Mouse (Mus musculus): ENCODE measurements around the gene Nek9. TPM values are rescaled to one million over a fixed set of nuclear protein-coding genes. Genes with fewer than 3 reads are reported as not detected.

The Nek9 gene
- polyA plus RNA-seq, 1 experiment from 2014 or later: 16.4 TPM

DNA sequence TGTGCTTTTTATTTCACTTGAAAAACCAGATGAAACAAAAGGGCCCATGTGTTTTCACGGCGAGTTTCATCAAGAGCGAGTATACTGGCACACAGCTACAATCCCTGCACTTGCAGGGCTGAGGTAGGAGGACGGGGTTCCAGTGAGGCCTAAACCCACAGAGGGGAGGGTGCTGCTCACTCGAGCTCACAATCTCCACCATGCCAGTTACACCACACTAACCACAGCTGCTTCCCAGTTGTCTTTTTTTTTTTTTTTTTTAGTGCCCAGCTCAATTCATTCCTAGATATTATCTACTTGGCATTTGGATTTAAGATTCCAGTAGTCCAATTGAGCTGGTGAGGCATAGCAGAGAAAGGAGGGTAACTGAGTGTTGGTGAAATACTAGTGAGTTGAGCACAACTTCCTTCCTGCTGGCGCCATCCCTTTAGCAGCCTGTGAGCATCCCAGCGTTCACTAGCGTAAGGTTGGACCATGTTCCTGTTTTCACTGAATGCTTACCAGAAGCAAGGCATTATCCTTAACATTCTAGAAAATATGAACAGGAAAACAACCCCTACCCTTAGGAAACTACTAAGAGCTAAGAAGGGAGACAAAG, 33.0 kb upstream of the Nek9 start:
- Histone ChIP-seq H3K27me3 (no peaks in the 10 kb centered on the region), H3K4me3 (peak overlapping the region; percentile 17; the same call in 1 of the 2 replicates), H3K9me3 (replicated peaks) (no peaks in the 10 kb centered on the region), H3K36me3 (no peaks in the 10 kb centered on the region), H3K27ac (peak overlapping the region; percentile 27; the same call in 1 of the 2 replicates), H3K4me2 (peak overlapping the region; percentile 64), H3K9ac (no peak overlapping the region), H3K4me1 (replicated peaks) (peaks cover 38% of the 10 kb centered on the region)
- 67% methylated on average over 8 of the region's 8 CpGs for WGBS
- no peak for ATAC-seq (replicated peaks; ENCODE audit: insufficient number of reproducible peaks, insufficient read depth, low FRiP score, low read depth)

DNA sequence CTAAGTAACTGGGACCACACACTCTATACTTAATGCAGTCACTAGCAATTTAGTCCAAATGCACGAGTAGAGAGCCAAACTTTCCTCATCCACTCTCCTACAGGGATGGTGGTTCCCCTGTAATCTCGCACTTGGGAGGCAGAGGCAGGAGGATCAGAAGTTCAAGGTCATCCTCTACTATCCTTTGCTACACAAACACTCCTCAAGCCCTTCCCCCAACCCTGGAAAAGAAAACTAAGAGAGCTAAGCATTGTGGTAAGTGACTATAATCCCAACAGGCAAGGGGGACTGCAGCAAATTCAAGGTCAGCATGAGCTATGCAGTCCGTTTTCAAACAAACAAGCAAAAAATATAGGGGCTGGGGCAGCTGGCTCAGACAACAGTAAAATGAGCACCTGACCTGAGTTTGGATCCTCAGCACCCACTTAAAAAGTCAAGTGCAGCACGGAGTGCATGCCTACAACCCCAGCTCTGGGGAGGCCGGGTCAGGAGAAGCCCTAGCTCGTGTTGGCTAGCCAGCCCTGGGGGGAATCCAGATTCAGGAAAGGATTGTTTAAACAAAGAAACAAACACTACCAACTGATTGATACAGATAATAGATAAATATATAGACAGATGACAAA, 29.4 kb upstream of the Nek9 start:
- Histone ChIP-seq H3K4me3 (no peak overlapping the region; the same call in 1 of the 2 replicates), H3K4me2 (no peak overlapping the region), H3K4me1 (replicated peaks) (peaks cover 48% of the 10 kb centered on the region), H3K36me3 (no peaks in the 10 kb centered on the region), H3K27ac (no peak overlapping the region), H3K9ac (no peak overlapping the region), H3K9me3 (replicated peaks) (no peaks in the 10 kb centered on the region), H3K27me3 (no peaks in the 10 kb centered on the region)
- 60% methylated on average over 6 of the region's 6 CpGs for WGBS
- ATAC-seq (replicated peaks; ENCODE audit: insufficient number of reproducible peaks, insufficient read depth, low FRiP score, low read depth): no peak

DNA sequence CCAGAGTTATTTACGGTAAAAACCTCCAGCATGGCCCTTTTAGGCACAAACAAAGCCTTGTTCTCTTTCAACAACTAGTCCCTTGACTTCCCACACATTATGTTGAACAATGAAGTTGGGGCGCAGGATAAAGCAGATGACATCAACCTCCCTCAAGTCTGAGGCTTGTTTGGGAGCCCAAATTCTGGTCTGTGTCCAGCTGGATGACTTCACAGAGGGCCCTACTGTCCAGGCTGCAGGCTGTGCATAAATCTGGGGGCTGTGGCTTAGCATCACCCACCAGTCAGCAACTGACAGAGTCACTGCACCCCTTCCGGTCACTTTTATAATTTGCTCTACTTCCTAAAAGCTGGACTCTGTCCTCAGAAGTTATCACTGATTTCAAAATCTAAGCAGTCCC, 27.1 kb upstream of the Nek9 start:
- H3K27me3 ChIP-seq: no peaks in the 10 kb centered on the region
- WGBS: 63% methylated on average over 3 of the region's 3 CpGs
- no peak for ATAC-seq (replicated peaks; ENCODE audit: insufficient number of reproducible peaks, insufficient read depth, low FRiP score, low read depth)
- no peak overlapping the region for H3K4me3 ChIP-seq
- no peaks in the 10 kb centered on the region for H3K9me3 ChIP-seq (replicated peaks)
- no peaks in the 10 kb centered on the region for H3K36me3 ChIP-seq
- no peak overlapping the region for H3K9ac ChIP-seq
- H3K27ac ChIP-seq: peak overlapping the region; percentile 18; the same call in 1 of the 2 replicates
- no peak overlapping the region for H3K4me2 ChIP-seq
- H3K4me1 ChIP-seq (replicated peaks): peaks cover 32% of the 10 kb centered on the region

DNA sequence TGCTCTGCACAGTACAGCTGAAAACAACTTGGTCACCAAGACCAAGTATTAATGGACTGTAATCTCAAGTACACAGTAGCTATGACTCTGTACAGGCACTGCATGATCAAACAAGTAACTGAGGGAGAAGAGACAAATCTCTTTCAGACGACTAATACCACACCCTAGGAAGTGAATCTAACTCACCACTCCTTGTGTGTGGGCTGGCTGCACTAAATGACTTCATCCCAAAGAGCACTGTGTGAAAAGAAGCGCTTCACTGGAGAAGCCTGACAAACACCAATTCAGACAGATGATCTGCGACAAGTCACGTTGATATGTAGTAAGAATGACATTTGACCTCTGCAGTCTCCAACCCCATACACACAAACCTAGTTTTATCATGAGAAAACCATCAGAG, 23.3 kb upstream of the Nek9 start:
- ATAC-seq (replicated peaks; ENCODE audit: insufficient number of reproducible peaks, insufficient read depth, low FRiP score, low read depth): no peak
- WGBS: 68% methylated on average over 4 of the region's 4 CpGs
- Histone ChIP-seq H3K4me2 (no peak overlapping the region), H3K9me3 (replicated peaks) (no peaks in the 10 kb centered on the region), H3K27me3 (no peaks in the 10 kb centered on the region), H3K4me3 (no peak overlapping the region), H3K27ac (no peak overlapping the region), H3K9ac (no peak overlapping the region), H3K36me3 (no peaks in the 10 kb centered on the region), H3K4me1 (replicated peaks) (peaks cover 14% of the 10 kb centered on the region)

DNA sequence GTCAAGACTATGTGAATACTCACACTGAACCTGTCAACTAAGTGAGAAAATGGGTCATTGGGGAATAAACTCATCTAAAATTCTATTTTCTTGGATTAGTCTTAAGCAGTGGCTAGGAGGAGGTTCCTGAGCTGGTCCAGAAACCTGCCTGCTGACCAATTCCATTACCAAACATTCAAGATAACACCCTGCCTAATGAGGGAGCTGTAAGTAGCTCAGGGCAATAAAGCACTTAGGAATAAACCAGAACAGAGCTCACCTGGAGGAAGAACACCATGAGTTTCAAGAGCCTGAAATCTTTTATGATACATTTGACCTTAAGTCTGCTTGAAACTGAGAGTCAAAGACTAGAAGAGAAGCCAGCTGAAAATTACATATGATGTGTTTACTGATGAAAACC, 22.4 kb upstream of the Nek9 start:
- Histone ChIP-seq H3K27ac (no peak overlapping the region), H3K4me1 (replicated peaks) (peaks cover 11% of the 10 kb centered on the region), H3K4me3 (no peak overlapping the region), H3K36me3 (no peaks in the 10 kb centered on the region), H3K4me2 (no peak overlapping the region), H3K9ac (no peak overlapping the region), H3K9me3 (replicated peaks) (no peaks in the 10 kb centered on the region), H3K27me3 (no peaks in the 10 kb centered on the region)
- no peak for ATAC-seq (replicated peaks; ENCODE audit: insufficient number of reproducible peaks, insufficient read depth, low FRiP score, low read depth)

DNA sequence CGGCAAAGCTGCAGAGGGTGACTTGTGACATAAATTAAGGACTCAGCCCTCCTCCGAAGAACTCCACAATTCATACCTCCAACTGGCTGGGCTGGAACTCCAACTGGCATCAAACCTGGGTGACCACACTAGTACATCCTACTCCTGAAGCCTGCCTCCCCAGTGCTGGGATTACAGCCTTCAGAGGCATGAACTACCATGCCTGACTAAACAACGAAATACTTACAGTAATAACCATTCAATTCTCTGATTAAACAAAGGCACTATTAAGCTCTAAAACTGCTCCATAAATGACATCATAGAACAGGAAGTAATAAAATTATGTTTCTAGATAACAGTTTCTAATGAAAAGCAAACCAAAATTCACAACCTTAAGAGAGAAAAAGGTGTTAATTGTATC, 22.0 kb upstream of the Nek9 start:
- peaks cover 7% of the 10 kb centered on the region for H3K4me1 ChIP-seq (replicated peaks)
- H3K4me2 ChIP-seq: no peak overlapping the region
- no peak for ATAC-seq (replicated peaks; ENCODE audit: insufficient number of reproducible peaks, insufficient read depth, low FRiP score, low read depth)
- H3K9me3 ChIP-seq (replicated peaks): no peaks in the 10 kb centered on the region
- no peak overlapping the region for H3K9ac ChIP-seq
- H3K4me3 ChIP-seq: no peak overlapping the region
- H3K27me3 ChIP-seq: no peaks in the 10 kb centered on the region
- WGBS: 76% methylated on average over 3 of the region's 3 CpGs
- no peaks in the 10 kb centered on the region for H3K36me3 ChIP-seq
- H3K27ac ChIP-seq: no peak overlapping the region

DNA sequence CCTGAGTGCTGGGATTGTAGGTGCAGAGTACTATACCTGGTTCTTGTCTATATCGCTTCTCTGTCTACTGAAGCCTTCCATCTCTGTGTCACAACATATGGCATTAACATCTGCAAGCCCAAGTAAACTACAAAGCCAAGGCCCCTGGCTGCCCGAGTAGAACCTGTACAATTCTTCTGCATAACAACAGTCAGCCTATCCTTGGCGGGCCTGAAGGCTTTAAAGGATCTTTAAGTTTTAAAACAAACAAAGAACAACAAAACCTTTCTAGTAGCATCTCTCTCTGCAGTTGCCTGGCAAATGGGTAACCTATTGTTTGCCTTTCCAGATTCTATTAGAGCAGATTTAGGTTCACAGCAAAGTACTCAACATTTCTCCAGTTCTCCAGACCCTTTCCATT, 14.9 kb upstream of the Nek9 start:
- Histone ChIP-seq H3K27me3 (no peaks in the 10 kb centered on the region), H3K4me2 (no peak overlapping the region), H3K4me1 (replicated peaks) (peaks cover 9% of the 10 kb centered on the region), H3K27ac (no peak overlapping the region), H3K9ac (no peak overlapping the region), H3K36me3 (peaks cover 25% of the 10 kb centered on the region), H3K4me3 (no peak overlapping the region), H3K9me3 (replicated peaks) (no peaks in the 10 kb centered on the region)
- 88% methylated on average over 3 of the region's 3 CpGs for WGBS
- no peak for ATAC-seq (replicated peaks; ENCODE audit: insufficient number of reproducible peaks, insufficient read depth, low FRiP score, low read depth)

DNA sequence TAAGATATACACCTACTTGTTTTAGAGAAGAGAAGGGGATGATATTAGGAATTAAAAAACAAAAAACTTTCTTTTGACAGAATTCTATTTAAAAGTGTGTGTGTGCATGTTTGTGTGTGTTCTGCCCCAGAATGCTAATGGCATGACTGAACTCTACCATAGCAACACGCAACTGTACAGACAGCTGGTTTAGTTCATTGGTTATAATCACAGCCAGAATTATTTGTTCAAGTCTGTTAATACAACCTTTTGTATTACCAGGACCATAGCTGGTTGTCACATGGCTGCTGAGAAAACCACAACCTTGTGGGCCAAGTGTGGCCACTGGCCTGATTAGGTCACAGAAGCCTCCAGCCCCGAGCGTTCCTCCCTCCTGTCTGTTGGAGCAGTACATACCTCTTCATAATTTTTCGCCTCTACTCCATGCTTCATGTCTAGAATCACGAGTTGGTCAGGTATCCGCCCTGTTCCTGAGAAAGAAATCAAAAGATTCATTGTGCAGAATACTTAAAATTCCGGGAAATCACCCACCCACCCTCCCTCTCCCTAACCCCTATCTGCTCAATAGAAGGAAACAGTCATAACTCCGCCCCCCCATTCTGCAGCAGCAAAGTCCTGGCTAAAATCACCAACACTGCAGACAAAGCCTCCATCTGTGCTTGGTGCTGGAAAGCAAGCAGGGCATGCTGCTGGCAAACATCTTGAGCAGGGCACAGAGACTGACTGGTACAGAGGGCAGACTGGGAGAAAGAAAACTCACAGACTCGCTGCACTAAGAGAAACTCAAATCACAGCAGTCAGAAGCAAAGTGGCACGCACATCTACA, 11.5 kb upstream of the Nek9 start:
- peak; percentile 43; the same call in 1 of the 2 replicates for ATAC-seq (replicated peaks; ENCODE audit: insufficient number of reproducible peaks, insufficient read depth, low FRiP score, low read depth)
- no peaks in the 10 kb centered on the region for H3K27me3 ChIP-seq
- WGBS: 60% methylated on average over 10 of the region's 10 CpGs
- H3K36me3 ChIP-seq: peaks cover 27% of the 10 kb centered on the region
- H3K4me1 ChIP-seq (replicated peaks): peaks cover 17% of the 10 kb centered on the region
- no peak overlapping the region for H3K4me2 ChIP-seq
- no peak overlapping the region for H3K9ac ChIP-seq
- peak overlapping the region; percentile 49 for H3K27ac ChIP-seq
- H3K4me3 ChIP-seq: no peak overlapping the region
- no peaks in the 10 kb centered on the region for H3K9me3 ChIP-seq (replicated peaks)

DNA sequence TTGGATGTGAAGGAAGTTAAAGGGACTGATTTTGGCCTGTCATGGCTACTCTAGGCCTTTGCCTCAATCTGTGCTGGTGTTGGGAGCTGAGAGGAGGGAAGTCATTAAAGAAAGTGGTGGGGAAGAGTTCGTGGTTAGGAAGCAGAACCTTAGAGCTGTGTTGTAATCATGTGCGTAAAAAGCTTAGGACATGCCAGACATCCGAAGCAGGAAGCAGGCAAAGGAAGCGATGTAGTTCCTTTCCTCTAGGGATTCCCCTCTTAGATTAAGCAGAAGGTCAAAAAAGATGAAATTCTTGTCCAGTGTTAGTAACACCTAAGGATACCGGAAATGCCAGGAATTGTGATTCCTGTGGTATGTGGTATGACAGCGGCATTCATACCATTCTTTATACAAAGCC, 9.2 kb upstream of the Nek9 start:
- Histone ChIP-seq H3K4me1 (replicated peaks) (peaks cover 17% of the 10 kb centered on the region), H3K4me2 (no peak overlapping the region), H3K27me3 (no peaks in the 10 kb centered on the region), H3K4me3 (no peak overlapping the region), H3K9me3 (replicated peaks) (no peaks in the 10 kb centered on the region), H3K36me3 (peaks cover 19% of the 10 kb centered on the region), H3K27ac (peak overlapping the region; percentile 10; the same call in 1 of the 2 replicates), H3K9ac (no peak overlapping the region)
- 65% methylated on average over 6 of the region's 6 CpGs for WGBS
- ATAC-seq (replicated peaks; ENCODE audit: insufficient number of reproducible peaks, insufficient read depth, low FRiP score, low read depth): no peak

DNA sequence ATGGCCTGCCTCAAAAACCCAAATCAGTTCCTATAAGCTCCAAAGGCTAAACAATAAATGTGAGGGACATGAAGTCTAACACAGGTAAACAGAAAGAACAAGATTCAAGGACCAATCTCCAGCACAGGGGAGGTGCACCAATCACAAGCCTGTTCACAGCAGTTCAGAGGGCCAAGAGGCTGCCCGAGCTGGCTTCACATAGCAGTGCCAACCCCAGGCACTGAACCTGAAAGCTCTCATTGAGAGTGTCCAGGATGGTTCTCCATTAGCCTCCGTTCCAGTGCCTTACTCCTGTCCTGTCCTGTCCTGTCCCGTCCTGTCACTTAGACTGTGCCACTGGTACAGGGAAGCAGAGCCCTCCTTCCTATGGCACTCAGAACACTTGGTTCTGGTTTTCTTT, 8.0 kb upstream of the Nek9 start:
- ATAC-seq (replicated peaks; ENCODE audit: insufficient number of reproducible peaks, insufficient read depth, low FRiP score, low read depth): no peak
- no peak overlapping the region for H3K27ac ChIP-seq
- peaks cover 15% of the 10 kb centered on the region; the same call in 1 of the 2 replicates for H3K36me3 ChIP-seq
- no peak overlapping the region for H3K4me3 ChIP-seq
- H3K4me1 ChIP-seq (replicated peaks): peaks cover 17% of the 10 kb centered on the region
- no peaks in the 10 kb centered on the region for H3K27me3 ChIP-seq
- H3K9me3 ChIP-seq (replicated peaks): no peaks in the 10 kb centered on the region
- 76% methylated on average over 3 of the region's 3 CpGs for WGBS
- H3K9ac ChIP-seq: no peak overlapping the region
- no peak overlapping the region for H3K4me2 ChIP-seq

DNA sequence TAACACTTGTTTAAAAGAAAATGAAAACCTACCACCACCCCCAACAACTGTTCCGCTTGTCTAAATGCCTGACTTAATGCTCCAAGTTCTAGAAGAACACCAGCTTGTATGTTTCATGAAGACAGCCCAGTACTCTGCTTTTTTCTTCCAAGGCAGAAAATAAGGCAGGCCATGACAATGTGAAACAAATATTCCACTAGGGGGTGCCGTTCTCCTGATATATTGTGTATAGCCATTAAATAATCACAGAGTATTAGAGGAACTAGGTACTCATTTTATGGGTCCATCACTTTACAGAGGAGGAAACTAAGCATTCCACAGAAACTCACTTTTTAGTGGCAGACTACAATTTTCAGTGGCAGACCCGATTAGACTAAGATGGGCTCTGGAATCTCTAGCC, 7.2 kb upstream of the Nek9 start:
- peaks cover 15% of the 10 kb centered on the region; the same call in 1 of the 2 replicates for H3K36me3 ChIP-seq
- H3K4me2 ChIP-seq: no peak overlapping the region
- no peak overlapping the region for H3K9ac ChIP-seq
- H3K4me1 ChIP-seq (replicated peaks): peaks cover 17% of the 10 kb centered on the region
- no peaks in the 10 kb centered on the region for H3K9me3 ChIP-seq (replicated peaks)
- H3K27me3 ChIP-seq: no peaks in the 10 kb centered on the region
- no peak overlapping the region for H3K4me3 ChIP-seq
- H3K27ac ChIP-seq: no peak overlapping the region
- ATAC-seq (replicated peaks; ENCODE audit: insufficient number of reproducible peaks, insufficient read depth, low FRiP score, low read depth): no peak
- WGBS: 39% methylated on average over 3 of the region's 3 CpGs

Data from heart, embryonic 15.5 days (tissue).